Mouse (Mus musculus) CD4-positive, CD25-positive, alpha-beta regulatory T cell, adult 4 months (primary cell): ENCODE measurements around the gene Gm30191. TPM values are rescaled to one million over a fixed set of nuclear protein-coding genes. Genes with fewer than 3 reads are reported as not detected.
"Not testable (repeated sequence)": the region's sequence is repeated elsewhere in the genome, so short reads cannot be mapped to it uniquely, and the experiment has no call there.

Experiments
- ATAC-seq: one replicate; pipeline ENCODE4 v1.8.0; 2017
- polyA plus RNA-seq, 2 experiments: library from polyadenylated mRNA; unstranded; fragments of 100-300 nt; shearing (Covaris generic); gene quantifications; one replicate each; pipeline ENCODE4 v1.2.1; 2017

Gene Gm30191
- polyA plus RNA-seq, 2 experiments from 2014 or later: not detected

DNA sequence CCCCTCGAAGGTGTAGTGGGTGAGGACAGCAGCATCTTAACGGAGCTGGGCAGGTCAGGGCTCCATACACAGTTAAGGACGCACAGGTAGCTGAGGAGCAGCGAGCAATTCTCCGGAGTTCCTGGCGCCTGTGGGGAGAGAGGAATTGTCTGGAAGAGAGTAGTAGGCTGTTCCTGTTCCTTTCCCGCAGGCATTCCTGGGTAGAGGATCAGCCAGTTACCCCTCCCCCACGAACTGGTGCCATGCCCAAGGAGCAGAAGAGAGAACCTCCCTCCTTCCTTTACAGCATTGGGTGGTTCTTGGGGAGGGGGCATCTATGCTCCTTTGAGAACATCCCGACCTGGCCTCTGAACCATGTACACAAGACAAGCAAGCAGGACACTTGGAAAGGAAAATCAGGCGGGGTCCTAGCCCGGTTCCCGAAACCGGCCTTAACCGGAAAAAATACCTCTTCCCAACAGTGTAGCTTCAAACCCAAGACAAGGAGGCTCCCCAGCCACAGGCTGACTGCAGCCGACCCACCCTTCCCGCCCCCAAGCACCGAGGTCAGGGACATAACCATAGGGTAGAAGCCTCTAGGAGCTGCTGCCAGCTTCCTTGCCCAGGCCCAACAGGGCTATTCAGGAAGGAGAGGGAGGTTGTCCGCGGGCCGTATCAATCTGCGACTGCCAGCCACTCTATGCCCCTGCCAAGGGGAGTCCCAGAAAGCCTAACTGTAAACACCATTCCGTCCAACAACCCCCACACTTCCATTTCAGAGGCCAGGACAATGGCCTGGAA, 5.6 kb downstream of the Gm30191 start:
- no peak for ATAC-seq

DNA sequence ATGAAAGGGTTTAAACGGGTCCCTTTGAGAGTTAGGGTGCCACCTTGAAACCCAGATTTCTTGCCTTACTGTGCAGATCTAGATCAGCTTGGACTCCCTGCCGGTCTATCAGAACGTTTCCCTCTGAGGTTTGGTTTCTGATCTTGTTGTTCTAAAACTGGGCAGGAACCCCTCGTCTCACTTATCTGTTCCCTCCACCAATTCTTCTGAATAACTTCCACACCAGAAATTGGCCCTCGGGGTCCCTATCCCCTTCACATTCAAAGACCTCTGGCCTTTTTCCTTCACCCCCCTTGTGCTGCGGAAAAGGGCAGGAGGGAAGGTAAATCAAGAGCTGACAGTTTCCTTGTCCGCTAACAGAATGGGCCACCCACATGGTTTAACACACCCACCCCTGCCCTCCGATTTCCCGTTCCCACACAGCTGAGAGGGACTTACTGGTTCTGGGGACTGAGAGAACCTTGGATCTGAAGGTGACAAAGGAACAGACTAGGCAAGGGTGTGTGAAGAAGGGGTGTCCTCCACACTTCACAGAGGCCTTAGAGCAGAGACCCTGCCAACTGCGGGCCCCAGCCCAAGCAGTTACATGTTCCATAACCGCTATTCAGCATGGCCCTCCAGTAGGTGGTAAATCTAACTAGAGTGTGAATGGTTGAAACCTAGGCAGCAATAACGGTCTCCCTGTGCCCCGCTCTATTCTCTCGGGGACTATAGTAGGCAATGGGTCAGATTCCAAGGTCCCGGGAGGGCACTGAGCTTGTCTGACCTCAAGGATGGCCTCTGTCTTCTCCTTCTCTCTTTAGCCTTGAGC, 6.4 kb downstream of the Gm30191 start:
- ATAC-seq: no peak

DNA sequence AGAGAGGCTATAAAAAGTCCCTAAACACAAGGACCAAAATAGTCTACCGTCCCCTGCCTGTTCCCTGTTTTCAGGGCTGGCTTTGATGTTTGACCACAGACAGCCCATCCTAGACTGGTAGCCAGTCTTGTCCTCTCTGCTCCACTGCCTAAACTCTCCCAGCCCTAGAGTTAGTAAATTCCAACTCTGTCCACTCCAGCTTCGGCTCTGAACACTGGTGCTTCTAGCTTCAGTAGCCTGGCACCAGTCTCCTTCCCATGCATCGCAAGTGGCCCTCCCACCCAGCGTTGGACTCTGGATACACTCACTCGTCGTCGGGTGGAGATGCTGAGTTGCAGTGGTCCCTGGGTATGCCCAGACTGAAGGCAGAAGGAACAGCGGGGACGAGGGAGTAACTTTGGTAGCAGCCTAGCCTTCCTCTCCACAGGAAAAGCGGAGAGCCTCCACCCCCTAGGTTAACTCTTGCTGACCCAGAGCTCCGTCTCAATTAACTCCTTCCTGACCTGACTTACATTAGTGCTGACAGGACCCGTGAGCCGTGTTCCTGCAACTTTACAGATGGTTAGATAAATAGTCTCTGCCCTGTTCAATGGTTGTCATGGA, 7.1 kb downstream of the Gm30191 start, which contains the start of gene Grrp1:
Gene Grrp1, minus strand, starts transcription at position 385 of the 603 bp plus-strand sequence.
- ATAC-seq: no peak

DNA sequence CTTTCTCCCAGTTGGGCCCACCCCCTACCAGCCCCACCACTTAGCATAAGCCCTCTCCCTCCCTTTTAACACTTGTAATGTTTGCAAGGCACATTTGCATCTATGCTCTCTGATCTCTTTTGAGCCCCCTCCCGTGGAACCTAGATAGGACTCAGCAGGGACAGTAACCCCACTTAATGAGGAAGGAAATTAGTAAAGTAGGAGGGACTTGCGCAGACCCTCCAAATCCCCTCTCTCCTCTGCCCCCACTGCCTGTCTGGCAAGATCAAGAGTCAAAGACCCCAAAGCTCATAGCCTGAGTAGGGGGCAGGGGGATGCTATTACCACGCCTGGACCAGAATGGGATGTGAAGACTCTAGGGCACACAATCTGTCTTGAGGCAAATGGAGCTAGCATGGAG, 8.1 kb downstream of the Gm30191 start:
- ATAC-seq: no peak

DNA sequence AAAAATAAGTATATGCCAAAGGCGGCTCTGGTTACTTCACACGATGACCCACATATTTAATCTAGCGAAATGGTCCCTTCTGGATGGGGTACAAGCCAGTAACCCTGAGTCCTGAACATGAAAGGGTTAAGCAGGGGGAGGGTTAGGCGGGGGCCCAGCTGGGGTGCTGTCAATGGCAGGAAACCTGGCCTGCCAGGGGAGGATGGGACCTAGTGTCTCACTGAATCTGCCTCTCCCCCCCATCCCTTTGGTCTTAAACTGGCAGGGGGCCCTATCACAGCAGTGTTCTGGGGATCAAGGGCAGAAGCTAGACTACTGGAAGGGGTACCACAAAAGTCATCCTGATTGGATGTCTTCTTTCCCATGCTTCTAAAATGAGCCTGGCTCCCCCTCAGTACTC, 9.1 kb downstream of the Gm30191 start:
- ATAC-seq: no peak

DNA sequence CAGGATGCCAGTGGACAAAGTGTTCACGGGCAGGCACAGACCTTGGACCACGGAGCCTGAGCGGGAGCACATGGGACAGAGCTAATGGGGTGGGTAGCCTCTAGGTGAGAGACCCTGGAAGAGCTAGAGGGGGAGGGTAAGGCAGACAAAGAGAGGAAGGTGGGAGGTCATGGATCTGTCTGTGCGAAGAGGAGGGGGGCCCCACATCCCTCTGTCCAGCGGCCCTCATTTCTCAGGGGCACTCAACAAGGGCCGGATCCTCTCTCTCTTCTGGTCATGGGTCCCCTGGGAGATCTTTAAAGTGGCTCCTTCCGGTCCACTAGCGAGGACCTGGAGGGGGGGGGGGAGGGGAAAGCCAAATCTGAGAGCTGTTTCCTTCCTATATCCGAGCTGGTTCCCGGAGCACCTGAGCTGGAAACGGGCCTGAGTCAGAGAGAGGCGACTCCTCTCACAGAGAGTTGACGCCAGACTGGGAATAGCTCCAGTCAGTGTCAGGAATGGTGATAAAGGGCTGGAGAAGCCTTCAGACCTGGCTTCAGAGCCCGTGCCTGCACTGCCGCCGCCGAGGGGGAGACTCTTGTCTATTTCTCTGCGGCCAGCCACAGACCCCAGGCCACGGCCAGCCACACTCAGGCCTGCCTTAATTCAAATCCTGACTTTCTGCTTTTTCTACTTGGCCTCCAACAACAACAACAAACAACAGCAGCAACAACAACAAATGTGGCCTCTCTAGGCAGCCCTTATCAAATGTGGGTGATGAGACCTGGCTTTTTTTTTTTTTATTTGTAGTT, 9.9 kb downstream of the Gm30191 start:
- ATAC-seq: no peak

DNA sequence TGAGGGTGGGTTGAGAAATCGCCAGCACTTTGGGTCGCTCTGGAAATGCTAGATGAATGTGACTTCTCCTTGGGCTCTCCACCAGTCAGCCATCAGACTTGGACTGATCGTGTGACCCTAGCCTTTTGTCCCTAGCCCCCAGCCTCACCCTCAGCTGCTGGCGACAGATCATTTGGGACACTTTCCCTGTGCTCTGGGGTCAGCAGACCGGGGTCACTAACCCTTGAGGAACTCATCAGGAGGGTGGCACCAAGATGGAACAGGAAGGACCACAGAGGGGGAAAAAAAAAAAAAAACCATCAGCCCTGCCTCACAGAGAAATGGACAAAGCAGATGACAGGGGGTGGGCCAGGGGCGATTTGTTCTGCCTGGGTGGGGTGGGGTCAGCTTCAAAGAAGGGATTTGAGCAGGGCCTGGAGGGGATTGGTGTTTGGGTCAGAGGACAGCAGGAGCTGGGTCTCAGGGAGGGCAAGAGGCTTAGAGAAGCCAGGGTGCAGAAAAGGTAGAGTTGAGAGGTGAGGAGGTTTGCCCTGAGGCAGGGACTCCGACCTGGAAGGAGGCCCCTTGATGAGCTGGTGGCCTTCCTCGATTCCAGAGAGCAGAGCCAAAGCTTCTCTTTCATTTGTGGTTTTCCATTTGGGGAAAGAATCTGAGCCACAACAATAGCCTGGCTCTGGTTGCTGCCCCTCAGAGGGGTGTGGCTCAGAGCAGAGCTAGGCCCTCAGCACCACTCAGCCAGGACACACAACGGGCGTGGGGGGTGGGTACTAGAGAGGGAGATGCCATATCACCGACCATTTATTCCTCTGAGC, 10.7 kb downstream of the Gm30191 start:
- no peak for ATAC-seq

DNA sequence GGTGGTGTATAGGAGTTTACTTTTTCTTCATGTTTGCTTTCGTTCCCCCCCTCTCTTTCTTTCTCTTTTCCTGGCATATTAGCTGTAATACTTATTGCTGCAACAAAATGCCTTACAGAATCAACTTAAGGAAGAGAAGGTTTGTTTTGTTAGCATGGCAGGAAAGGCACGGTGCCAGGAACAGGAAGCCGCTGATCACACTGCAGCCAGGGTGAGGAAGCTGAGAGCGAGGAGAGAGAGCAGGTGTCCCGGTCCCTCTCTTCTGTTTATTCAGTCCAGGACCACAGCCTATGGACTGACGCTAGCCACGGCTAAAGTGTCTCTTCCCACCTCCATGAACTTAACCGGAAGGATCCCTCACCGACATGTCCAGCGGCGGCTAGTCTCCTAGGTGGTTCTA, 11.6 kb downstream of the Gm30191 start:
- ATAC-seq: no peak

DNA sequence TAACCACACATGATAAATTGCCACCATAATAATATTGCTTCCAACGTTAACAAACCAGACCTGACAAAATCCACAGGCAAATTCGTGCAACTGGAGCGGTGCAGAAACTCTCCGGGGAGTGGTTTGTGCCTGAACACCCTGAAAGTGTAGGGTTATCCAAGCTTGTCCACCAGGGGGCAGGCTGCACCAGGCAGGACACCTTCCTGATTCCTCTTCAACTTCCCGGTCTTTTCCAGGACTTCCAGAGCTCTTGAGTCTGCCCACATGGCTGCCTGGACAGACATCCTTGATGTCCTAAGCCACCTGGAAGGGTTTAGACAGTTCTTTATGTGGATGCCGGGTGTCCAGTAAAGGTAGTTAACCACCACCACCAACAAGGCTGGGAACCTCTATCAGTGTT, 16.5 kb downstream of the Gm30191 start:
- no peak for ATAC-seq

DNA sequence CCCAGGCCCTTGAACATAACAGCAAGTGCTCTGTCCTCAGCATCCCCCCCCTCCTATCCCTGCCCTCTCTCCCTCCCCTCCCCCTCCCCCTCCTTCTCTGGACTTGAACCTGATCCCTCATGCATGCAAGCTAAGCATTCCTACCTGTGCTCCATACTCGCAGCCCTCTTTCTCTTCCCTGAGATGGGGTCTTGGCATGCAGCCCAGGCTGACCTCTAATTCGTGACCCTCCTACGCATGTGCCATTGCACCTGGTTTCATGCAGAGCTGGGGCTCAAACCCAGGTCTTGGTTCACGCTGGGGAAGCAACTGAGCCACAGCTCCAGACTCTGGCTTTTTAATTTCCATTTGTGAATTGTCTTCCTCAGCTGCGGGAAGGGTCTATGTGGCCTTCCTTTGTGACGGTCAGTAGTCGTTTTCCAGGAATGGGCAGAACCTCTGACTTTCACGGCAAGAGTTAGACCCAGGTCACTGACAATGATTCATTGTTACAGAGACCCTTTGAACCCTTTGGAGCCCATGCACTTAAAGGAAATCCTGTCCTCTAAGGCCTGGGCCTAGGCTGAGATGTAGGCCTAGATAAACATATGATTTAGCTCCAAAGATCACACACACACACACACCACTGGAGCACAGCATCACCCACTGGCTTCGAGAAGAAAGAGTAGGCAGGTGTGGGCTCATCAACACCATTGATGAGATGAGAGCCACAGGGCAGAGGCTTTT, 19.3 kb downstream of the Gm30191 start:
- ATAC-seq: no peak

DNA sequence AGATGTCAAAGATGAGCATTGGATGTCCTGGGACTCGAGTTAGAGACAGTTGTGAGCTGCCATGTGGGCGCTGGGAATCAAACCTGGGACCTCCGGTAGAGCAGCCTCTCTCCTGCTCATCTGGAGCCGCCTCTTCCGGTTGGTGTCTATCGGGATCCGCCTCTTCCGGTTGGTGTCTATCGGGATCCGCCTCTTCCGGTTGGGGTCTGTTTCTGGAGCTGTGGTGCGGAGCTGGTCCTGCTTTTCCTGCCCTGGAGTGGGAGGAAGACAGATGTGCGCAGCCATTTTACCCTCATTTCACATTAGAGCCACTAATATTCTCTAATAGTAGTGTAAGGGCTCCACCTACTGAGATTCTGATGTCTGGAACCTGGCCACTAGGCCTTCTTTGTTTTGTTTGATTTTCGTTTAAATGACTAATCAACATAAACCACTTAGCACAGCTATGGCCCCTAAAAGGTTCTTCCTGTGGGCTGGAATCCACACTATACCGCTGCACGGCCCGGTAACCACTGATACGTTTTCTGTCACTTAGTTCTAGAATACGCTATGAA, 21.4 kb downstream of the Gm30191 start:
- ATAC-seq: no peak

DNA sequence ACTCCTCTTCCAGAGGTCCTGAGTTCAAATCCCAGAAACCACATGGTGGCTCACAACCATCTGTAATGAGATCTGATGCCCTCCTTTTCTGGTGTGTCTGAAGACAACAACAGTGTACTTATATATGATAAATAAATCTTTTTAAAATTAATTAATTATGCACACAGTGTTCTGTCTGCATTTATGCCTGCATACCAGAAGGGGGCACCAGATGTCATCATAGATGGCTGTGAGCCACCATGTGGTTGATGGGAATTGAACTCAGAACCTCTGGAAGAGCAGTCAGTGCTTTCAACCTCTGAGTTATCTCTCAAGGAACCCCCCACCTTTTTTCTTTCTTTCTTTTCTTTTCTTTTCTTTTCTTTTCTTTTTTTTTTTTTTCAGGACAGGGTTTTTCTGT, 22.9 kb downstream of the Gm30191 start:
- ATAC-seq: not testable (repeated sequence)

DNA sequence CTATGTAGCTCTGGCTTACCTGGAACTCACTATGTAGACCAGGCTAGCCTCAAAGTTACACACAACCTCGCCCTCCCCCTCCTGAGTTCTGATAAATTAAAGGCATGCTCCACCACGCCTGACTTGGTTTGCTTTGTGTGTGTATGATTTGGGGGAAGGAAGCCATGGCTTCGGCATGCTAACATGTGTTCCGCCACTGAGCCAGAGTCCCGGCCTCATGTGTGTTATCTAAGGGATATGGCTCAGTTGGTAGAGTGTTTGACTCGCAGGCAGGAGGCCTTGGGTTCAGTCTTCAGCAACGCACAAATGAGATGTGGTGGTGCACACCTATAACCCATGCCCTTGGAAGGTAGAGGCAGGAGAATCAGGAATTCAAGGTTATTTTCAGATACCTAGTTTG, 25.2 kb downstream of the Gm30191 start:
- no peak for ATAC-seq

DNA sequence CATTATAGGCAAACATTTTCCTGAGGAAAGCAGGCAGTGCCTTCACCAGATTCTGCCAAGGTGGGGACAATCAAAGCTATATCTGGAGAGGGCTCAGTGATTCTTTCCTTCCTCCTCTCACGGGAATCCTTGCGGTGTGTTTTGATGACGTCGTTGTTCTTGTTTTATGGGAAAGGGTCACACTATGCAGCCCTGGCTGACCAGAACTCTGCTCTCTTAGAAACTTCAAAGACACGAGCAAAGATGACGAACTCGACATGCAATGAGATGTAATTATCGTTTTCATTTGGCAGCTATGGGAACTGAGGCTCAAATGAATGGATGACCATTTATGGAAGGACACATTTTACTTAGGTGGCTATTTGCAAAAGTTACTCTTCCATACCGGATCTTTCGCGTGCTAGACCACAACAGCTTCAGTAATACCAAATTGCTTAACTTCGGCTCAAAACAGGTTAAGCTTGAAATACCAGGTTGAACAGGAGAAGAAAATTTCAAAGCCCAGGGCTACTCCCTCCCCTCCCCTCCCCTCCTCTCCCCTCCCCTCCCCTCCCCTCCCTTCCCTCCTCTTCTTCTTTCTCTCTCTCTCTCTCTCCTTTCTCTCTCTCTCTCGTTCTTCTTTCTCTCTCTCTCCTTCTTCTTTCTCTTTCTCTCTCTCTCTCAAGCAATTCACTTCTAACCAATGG, 26.1 kb downstream of the Gm30191 start:
- ATAC-seq: no peak

DNA sequence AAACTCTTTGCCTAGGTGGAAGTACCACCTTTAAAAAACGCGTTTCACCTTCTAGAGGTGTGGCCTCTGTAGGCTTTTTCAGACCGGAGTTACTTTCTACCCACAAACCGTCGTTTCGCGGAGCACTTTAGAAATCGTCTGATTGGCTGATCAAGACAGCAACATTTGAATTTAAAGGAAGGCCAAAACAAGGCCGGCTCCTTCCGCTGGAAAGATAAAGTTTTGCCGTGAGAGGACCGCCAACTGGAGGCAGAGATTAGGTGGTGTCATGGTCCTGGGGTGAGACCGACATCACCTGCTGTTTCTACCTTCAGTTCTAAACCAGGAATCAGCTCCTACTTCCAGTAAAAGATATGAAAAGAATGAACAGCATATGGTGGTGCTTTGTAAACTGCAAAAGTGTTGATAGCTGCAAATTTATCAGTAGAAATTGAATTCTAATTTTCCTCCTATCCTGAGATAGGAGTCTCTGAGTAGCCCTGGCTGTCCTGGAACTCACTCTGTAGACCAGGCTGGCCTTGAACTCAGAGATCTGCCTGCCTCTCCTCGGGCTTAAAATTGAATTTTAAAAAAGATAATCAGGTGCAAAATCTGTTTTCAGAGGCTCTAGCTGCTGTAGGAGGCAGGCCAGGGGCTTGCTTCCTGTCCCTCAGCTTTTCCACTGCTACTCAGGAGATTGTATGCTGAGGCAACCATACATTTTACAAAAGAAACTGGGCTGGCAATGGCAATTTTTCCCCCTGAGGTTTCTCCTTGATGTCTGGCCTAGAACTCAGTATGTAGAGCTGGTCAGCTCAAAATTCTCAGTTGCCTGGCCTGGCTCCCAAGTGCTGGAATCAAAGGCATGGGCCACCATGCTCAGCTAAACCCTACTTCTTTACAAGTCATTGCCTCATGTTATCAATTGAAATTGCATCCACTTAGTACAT, 26.9 kb downstream of the Gm30191 start:
- peak; percentile 97 for ATAC-seq

DNA sequence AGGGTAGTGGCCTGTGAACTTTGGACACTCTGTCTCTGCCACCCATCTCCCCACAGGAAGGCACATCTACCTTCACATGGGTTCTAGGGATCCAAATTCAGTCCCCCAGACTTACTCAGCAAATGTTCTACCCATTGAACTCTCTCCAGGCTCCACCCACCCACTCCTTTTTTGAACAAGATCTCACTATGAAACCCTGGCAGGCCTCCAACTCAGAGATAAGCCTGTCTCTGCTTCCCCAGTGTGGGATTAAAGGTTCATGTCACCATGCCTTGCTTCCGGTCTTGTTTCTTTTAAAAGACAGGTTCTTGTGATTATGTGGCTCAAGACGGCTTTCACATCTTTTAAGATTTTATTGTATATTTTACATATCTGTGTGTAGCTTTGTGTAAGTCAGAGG, 38.2 kb downstream of the Gm30191 start:
- no peak for ATAC-seq

DNA sequence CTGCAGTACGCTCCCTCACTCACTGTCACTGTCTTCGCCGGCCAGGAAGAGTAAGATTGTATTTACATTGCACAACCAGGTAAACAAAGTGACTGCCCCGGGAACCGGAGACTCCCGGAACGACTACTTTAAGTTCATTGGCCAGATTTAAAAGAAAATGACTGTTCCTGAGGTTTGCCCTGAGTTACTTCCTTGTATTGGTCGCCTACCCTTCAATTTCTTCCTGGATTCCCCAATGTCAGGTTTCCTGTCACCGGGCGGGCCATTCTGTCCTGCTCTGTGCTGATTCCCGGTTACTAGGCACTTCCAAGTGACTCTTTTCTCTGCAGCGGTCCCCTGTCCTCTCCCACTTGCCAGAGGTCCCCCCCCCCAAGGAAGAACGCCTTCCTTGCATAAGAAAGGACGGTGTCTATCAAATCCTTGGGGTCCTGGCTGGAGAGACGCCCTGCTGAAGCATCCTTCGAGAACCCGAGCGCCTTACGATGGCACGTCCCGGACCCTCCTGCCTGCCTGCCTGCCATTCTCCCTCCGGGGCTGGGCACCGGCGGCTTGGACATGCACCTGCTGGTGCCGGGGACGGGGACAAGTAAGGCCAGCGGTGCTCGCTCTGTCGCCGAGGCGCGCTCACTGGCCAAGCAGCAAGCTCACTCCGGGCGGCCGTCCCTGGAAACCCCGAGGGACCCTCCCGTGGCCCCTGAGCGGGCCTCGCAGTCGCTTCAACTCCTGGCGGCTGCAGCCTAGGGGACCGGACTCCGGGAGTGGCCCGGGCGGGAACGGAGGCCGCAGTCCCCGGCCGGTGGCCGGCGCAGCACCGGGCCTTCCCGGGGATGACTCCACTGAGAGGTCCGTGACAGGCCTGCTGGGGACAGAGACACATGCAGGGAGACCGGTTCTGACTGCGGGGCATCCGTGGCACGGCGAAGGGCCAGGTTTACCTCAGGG, 39.8 kb downstream of the Gm30191 start:
- peak; percentile 11 for ATAC-seq

DNA sequence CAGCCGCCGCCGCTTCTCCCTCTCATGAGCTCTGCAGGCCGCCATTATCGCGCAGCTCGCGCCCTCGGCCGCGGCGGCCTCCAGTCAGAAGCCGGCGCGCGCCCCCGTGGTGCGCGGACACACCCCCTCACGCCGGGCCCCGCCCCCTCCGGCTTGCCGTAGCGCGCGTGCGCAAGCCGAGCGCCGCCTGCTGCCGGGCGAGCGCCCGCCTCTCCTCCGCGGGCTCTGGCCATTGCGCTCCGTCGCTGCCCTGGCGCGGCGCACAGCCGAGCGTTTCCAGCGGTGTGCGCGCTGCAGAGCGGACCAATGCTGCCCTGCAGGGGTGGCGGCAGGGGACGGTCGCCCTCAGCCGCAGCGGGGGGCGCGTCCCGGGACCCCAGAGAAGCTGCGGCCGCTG, 40.4 kb downstream of the Gm30191 start:
- ATAC-seq: peak; percentile 73
